Mouse (Mus musculus): ENCODE results near the gene Gm21961. TPM values are rescaled to one million over a fixed set of nuclear protein-coding genes. Genes with fewer than 3 reads are reported as not detected.

Gm21961 gene
- total and polyA plus RNA-seq, 2 experiments from 2014 or later = not detected

DNA sequence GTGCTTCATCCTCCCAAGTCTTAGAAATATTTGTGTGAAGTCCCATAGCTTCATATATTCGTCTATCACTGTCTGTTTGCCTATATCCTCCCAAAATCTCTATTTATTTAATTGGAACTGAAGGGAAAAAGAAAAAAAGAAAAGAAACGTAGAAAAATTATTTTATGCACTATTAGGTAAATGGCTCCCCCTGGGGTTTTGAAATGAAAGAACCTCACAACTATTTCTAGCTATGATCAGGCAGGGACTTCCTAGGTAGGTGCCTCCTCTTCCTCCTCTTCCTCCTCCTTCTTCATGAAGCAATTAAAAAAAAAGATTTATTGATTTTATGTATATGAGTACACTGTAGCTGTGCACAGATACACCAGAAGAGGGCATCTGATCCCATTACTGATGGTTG lies 34.7 kb downstream of the Gm21961 start:
- no peaks in the 10 kb centered on the region for H3K36me3 ChIP-seq (replicated peaks; ENCODE audit: control insufficient read depth, insufficient read depth, low read length)
- DNase-seq (ENCODE audit: low spot score) = no peak
- H3K4me2 ChIP-seq (ENCODE audit: low read depth, low read length) = no peak overlapping the region
- no peaks in the 10 kb centered on the region for H3K27me3 ChIP-seq (ENCODE audit: control insufficient read depth, insufficient read depth, low read length)
- ATAC-seq (ENCODE audit: insufficient read depth, low read depth) = no peak
- H3K9me3 ChIP-seq (replicated peaks; ENCODE audit: control insufficient read depth, low read length) = no peaks in the 10 kb centered on the region
- H3K4me1 ChIP-seq (ENCODE audit: control insufficient read depth, insufficient read depth) = no peaks in the 10 kb centered on the region
- H3K27ac ChIP-seq (ENCODE audit: low read depth) = no peak overlapping the region
- TF ChIP-seq EP300 (IDR thresholded peaks at IDR 0.05; ENCODE audit: low read depth) (no peak), CTCF (IDR thresholded peaks at IDR 0.05; ENCODE audit: low read depth) (no peak)
- no peak overlapping the region for H3K9ac ChIP-seq (replicated peaks; ENCODE audit: low read depth, low read length)
- WGBS = 52% methylated on average over 2 of the region's 2 CpGs
- no peak overlapping the region for H3K4me3 ChIP-seq (ENCODE audit: low read depth, low read length)

DNA sequence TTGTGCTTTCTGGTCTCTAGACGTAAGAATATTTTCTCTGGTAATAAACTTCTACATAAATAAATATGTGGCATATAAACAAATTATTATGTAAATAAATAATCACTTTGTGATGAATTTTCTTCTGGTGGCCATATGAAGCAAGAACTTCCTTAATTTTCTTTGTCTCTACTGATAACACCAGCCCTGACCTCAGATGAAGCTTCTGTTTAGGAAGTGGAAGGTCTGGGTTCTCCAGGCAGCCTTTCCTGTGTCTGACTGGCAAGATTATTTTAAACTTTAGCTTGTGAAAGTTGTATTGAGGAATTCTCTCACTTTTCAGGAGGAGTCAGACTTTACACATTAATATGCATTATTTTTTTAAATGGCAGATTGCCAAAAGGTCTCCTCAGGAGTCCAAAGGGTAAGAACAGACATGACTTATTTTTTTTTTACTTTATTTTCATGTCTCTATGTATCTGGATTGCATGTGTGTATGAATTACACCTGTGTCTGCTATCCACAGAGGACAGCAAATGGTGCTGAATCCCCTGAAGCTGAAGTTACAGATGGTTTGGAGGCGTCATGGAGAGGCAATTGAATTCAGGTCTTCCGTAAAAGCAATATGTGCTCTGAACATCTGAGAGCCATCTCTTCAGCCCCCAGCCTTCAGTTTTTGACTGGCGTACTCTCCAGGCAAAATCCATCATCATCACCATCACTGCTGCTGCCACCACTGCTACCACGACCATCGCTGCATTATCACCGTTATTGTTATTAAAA lies 38.5 kb downstream of the Gm21961 start:
- Histone ChIP-seq H3K4me2 (ENCODE audit: low read depth, low read length) (no peak overlapping the region), H3K4me1 (ENCODE audit: control insufficient read depth, insufficient read depth) (no peaks in the 10 kb centered on the region), H3K4me3 (ENCODE audit: low read depth, low read length) (no peak overlapping the region), H3K27ac (ENCODE audit: low read depth) (no peak overlapping the region), H3K9me3 (replicated peaks; ENCODE audit: control insufficient read depth, low read length) (no peaks in the 10 kb centered on the region), H3K27me3 (ENCODE audit: control insufficient read depth, insufficient read depth, low read length) (no peaks in the 10 kb centered on the region), H3K36me3 (replicated peaks; ENCODE audit: control insufficient read depth, insufficient read depth, low read length) (no peaks in the 10 kb centered on the region), H3K9ac (replicated peaks; ENCODE audit: low read depth, low read length) (no peak overlapping the region)
- no peak for ATAC-seq (ENCODE audit: insufficient read depth, low read depth)
- no peak for DNase-seq (ENCODE audit: low spot score)
- WGBS = 85% methylated on average over 7 of the region's 7 CpGs
- no peak for TF ChIP-seq EP300 (IDR thresholded peaks at IDR 0.05; ENCODE audit: low read depth)
- TF ChIP-seq CTCF (IDR thresholded peaks at IDR 0.05; ENCODE audit: low read depth) = no peak

Other genes starting within 250 kb of the Gm21961 start
- not detected in 2 replicates for gene Gm21798, start 197.2 kb downstream of the Gm21961 start, total RNA-seq (2014; rRNA removed; ENCODE audit: low replicate concordance)
- not detected in 2 replicates for gene Gm21798, start 197.2 kb downstream of the Gm21961 start, polyA plus RNA-seq (2015; fragmentation: Nextera tagmentation; extraction: Ambion mirVana)